Mouse (Mus musculus) left cerebral cortex, adult 8-10 months (tissue): Measurements from ENCODE around the gene Pigt. TPM values are rescaled to one million over a fixed set of nuclear protein-coding genes. Genes with fewer than 3 reads are reported as not detected.

Experiments used
- DNase-seq, 2 experiments: peaks; one replicate each; pipeline ENCODE4 v3.0.0; 2022; ENCODE audit warnings: low spot score in 2 of 2
- total RNA-seq, 4 experiments: library from RNA; stranded (reverse); gene quantifications; 2 replicates each; pipeline ENCODE4 v1.2.4; 2022

Gene Pigt
- total RNA-seq, 4 experiments from 2014 or later: 84.0 to 97.2 (median 89.5) TPM

DNA sequence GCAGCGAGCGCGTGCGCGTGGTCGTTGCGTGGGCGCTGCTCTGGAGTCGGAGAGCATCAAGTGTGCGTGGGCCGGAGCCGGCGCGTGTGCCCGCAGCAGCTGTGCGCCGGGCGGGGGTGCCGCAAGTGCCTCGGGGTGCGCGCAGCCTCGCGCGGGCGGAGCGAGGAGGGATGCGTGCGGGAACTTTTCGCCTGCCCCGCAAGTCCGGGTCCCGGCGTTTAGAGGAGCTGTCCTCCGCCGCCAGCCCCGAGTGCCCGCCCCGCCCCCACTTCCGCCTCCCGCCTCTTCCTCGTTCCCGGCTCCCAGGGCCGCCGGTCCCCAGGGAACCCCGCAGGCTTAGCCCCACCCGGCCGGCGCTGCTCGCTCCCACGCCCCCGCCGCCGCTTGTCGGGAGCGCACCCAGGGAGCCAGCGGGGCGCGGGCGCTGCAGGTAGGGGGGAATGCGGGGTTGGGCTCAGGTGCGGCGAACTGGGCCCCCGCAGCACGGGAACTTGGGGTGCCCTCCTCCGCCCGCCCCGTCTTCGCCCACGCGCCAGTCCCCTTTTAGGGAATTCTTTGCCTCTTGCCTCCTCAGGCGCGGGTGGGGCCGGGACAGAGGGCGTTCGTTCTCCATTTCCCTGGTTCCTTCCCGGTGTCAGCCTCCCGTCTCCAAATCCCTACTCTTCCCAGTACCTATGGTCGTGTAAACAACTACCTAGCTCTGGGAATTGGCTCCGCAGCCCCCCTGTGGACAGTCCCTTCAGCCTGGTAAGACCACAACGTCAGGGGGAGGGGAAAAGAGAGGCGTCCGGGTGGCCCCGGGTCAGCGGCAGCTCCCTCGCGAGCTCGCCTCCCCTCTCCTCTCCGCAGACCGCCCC lies 10.8 kb upstream of the Pigt start:
- DNase-seq: peak; percentile 64 to 89

DNA sequence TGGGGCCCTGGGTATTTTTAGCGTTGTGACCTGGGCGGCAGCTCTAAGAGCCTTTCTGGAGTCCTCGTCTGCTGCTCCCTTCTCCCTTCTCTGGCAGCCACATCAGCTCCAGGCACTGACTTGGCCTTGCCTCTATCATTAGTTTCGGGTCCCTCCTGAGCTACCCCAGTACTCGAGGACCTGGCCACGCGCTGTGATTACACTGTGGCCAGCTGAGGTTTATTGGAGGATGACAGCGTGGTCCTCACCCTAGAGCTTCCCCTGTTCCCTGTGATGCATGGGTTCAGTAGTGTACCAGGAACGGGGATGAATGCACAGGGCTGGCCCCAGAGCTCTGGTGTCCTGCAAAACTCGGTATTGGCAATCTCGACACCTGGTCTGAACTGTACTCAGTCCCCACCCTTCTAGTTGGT lies 10.2 kb upstream of the Pigt start:
- peak in 1 of 2 experiments; percentile 28 for DNase-seq

DNA sequence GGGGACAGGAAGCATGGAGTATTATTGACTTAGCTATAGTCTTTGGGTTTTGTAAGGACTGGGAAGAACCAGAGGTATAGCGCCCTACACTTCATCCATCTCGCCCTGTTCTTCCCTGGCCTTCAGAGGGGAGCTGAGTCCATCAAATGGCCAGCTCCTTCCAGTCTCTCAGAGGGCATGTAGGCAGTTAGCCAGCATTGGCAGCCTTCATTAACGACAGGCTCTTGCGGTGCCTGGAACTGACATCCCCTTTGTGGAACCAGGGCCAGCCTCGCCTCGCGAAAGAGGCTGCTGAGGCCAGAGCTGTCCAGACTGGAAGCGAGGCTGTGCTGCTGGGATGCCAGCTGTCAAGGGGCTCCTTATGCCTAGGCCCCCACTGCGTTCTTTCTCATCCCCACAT lies 9.5 kb upstream of the Pigt start:
- DNase-seq: peak; percentile 52 to 68

DNA sequence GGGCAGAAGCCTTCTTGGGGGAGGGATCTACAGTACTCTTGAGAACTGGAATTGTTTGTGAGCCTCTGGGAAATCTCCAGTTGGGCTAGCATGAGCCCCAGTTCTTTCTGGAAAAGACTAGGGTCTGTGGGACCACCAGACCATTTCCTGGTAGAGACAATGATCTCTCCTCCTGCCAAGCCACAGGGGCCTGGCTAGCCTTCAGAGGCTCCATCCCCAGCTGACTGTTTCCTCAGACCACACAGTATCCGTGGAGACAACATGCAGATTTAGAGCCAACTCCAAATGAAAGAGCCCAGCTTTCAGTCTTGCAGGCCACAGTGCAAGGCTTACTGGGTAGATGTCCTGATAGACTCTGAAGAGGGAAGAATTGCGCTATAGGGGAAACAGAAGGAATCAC lies 3.2 kb upstream of the Pigt start:
- no peak for DNase-seq

DNA sequence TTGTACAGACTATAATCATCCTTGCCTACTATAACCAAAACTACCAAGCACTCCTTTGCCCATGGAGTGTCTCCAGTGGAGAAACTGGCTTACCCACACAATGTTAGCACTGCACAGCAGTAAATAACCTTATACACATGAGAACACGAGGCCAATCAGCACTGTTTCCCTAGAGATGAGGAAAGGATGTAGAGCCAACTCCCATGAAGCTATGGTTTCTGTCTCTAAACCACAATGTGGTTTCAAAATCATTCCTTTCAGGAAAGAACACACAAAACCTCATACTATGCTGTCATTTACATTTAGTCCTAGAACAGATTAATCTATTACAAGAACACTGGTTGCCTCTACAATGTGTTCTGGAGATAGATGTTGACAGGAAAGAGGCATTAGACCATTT lies 989 bp upstream of the Pigt start:
- no peak for DNase-seq

DNA sequence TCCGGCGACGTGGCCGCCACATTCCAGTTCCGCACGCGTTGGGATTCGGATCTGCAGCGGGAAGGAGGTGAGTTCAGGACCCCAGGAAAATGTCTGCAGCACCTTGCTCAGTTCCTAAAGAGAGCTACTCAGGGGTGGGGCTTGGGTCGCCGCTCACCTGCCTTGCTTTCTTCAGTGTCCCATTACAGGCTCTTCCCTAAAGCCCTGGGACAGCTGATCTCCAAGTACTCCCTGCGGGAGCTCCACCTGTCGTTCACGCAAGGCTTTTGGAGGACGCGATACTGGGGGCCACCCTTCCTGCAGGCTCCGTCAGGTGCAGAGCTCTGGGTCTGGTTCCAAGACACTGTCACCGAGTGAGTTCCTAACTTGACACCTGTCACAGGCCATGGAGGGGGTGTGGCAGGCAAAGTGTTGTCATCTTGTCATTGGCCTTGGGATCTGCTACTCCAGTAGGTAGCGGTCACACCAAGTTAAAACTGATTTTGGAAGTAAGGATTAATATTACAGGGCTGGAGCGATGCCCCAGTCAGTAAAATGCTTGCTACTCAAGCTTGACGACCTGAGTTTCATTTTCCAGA lies 460 bp downstream of the Pigt start:
- no peak for DNase-seq

DNA sequence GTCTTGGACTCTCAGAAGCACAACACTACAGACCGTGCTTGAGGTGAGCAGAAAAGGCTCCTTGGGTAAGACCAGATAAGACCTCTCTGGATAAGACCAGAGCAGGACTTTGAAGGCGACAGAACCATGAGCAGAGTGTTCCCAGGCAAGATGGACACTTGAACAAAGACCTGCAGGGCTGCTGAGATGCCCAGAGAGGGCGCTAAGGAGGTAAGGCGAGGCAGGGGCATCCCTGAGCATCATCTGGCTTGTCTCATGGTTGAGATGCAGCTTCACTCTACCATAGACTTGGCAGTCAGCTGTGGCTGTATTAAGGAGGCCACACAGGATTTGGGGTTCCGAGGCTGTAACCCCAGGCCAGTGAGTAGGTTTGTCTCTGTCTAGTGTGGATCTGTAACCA lies 2.0 kb downstream of the Pigt start:
- DNase-seq: no peak

DNA sequence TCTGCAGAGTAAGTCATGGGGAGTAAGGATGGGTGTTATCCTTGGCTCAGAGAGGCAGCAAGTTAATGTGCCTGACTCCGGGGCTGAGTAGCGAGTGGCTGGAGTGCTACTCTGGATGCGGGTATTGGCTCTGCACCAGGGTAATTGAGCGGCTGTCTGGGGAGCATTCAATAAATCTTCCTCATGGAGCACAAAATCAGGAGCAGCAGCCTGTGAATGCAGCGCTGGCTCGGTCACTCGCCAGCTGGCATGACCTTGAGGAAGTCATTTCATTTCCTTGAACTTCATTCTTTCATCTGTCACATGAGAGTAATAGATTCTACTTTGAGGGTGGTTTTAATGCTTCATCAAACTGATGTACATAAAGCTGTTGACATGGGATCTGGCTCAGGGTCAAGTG lies 3.2 kb downstream of the Pigt start:
- no peak for DNase-seq

DNA sequence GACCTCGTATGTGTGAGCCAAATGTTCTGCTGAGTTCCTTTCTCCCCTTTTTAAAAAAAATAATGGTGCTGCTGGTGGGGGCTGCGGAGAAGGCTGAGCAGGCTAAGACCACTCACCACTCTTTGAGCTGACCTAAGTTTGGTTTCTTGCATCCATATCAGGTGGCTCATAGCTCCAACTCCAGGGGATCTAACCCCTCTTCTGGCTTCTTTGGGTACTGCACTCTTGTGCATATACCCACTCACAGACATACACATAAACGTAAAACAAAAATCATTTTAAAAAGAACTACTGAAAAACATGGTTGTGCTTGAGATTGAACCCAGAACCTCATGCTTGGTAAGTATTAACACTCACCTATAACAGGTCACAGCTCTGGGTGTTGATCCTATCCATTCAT lies 7.6 kb downstream of the Pigt start:
- no peak for DNase-seq

DNA sequence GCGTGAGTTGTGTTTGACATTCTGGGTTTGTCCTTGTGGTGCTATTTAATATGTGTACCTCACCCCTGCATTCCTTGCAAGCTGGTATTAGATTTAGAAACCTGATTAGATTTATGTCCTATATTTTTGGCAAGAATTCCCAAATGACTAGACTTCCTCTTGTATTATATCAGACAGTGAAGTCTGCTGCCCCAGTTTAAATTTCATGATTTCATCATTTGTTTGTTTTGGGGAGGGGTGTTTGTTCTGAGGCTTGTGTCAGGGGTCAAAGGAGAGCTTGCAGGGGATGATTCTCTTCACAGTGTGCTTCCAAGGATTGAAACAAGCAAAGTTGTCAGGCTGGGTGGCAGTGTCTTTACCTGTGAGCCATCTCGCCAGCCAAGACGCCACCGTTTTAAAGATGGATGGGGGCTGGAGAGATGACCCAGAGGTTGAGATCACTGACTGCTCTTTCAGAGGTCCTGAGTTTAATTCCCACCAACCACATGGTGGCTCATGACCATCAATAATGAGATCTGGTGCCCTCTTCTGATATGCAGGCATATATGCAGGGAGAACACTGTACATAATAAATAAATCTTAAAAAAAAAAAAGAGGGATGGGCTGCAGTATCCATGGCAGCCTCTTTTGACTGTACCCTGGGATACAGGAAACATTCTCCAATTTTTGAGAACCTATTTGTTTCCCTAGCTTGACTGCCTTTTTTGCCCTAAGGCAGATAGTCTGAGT lies 8.5 kb downstream of the Pigt start:
- DNase-seq: no peak

DNA sequence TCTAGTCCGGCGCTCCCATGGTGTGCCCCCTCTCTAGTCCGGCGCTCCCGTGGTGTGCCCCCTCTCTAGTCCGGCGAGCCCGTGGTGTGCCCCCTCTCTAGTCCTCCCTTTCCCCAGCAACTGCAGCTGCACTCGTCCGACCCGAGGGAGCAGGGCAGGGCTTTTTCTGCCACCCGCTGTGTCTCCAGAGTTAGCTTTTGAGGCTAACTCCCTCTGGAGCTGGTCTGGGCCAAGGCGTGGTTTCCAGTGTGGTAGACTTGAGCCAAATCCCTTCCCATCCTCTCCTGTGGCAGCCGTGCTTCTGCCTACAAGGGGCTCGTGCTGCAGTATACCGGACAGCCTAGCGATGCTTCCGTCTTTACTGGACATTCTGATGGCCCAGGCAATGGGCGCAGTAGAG lies 10.5 kb downstream of the Pigt start:
- no peak for DNase-seq

DNA sequence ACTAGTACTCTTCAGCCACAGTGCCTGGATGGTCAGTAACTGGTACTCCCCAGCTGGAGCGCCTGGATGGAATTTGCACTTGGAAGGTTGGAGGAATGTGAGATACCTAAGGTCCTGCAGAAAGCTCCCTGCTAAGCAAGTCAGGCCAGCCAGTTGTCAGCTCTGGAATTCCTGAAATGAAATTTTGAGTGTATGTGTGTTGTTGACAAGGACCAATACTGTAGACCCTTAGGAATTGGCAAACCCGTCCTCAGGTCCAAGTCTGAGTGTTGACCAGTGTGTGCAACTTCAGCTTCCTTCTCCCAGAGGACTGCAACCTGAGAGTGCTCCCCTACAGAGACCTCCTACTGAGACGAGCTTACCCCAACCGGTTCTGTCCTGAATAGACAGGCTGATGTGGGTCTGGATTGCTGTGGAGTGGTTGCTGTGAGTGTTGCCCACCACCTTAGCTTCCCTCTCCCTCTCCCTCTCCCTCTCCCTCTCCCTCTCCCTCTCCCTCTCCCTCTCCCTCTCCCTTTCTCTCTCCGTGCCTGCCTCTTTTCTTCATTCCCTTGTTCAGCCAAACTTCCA lies 13.4 kb downstream of the Pigt start:
- no peak for DNase-seq

DNA sequence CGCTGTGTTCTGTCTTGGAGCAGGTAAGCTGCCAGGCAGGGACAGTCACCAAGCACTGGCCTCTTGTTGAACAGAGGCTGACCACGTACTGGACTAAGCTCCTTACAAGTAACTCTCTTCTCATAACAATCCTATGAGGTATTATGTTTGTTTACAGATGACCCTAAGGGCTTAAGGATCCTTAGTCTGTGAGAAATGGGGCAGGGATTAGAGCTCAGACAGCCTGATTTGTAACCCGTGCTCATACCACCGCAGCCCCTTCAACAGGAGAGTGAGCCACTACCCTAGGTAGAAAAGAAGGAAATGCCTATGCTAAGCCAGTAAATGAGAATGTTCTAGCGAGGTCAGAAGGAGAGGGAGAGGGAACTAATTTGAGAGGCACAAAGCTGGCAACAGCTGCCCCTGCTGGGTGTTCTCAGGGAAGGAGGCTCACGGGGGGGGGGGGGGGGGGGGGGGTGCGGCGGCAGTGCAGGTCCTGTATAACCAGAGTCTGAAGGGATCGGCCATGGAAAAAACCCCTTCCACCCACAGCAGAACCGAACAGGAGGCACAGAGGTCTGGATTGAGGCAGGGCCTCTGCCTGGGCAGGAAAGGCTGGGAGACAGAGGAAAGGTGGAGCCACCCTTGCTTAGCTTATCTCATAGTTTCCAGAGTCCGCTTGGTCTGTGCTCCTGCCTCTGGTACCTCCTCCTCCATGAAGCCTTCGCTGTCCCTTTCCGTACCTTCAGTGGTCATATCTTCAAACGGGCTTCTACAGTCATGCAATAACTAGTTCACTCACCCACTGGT lies 15.0 kb downstream of the Pigt start:
- no peak for DNase-seq

DNA sequence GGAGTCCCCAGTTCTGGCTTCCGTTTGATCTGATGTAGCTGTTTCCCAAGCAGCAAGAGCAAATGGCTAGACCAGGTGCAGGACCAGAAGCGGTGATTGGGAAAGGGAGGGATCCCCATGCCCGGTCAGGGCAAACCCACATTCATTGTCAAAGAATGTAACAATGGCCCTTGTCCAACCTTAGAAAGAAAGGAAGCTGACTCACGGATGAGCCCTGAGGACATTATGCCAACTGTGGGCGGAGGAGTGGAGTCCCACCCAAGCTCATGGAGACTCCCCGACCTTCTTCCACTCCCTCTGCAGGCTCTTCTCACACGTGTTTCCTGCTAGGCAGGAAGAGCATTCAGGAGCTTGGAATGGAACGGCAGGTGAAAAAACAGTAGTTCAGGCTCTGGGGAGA lies 16.1 kb downstream of the Pigt start:
- DNase-seq: no peak

DNA sequence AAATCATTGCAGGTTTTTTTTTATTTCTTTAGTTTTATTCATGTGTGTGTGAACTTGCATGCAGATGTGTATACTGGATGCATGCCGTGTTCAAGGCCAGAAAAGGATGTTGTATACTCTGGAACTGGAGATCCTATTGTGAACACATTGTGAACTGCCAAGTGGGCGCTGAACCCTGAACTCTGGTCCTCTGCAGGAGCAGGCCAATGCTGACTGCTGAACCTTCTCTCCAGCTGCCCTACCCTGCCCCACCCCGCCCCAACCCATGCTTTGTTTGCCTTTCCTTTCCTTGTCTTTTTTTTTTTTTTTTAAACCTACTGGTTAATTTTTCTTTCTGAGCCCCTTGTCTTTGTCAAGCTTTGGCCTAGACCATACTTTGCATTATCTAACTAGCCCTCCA lies 17.6 kb downstream of the Pigt start:
- DNase-seq: no peak

DNA sequence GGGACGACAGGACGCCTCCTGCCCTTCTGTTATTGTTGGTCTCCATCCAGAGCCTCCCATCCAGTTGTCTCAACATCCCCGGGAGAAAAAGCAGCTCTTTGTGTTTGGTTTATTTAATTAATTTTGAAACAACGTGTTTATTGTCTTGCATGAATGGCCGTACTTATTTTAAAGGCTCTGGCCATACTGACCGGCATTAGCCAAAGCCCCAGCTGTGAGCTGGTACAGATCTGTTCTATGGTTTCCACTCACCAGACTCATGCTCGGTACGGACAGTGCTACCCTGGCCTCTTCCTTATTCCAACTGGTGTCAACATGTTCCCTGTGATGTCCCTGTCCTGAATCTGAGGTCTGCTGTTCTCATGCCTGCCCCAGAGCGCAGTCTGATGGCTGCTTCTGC lies 18.6 kb downstream of the Pigt start:
- DNase-seq: no peak

DNA sequence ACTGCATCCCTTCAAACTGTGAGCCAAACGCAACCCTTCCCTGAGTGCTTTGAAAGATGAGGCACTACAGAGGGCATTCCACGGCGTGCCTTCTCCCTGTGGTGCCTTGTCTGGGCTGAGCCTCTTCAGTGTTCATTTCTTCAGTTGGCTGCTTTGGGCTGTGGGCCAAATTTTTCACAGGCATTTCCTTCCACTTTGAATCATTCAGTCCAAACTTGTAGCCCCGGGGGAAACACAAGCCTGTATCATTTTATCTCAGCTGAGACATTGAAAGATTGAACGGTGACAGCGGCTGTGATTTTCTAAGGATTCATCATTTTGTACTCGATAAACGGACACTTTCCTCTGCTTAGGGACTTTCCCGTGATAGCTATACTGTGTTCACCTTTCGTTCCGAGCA lies 19.3 kb downstream of the Pigt start:
- no peak for DNase-seq

DNA sequence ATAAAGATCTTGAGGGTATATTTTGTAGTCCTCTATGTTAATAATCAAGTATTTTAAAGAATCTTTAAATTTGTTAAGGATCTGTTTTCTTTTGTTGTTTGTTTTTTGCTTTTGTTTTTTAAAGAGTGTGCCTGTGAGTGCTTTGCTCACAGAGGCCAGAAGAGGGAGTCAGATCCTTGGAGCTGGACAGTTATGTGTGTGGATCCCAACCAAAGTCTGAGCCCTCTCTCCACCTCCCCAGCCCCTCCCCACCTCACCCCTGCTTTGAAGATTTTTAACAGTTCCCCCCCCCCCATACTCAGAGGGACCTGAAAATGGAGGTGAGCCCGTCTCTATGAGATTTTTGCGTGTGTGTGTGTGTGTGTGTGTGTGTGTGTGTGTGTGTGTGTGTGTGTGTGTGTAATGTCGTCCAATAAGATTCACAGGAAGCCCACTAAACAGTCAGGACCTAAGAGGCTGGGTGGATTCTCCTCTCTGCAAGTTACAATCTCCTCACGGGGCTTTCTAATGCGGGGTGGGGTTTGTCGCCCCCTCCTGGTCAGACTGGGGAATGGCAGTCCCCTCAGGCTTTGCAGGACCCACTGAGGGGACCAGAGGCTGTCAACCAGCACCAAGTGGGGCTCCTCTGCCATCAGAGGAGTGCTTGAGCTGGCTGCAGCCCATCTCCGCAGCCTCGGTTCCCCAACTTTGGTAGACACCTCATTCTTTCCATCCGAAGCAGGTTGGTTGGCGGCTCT lies 20.3 kb downstream of the Pigt start:
- DNase-seq: no peak

DNA sequence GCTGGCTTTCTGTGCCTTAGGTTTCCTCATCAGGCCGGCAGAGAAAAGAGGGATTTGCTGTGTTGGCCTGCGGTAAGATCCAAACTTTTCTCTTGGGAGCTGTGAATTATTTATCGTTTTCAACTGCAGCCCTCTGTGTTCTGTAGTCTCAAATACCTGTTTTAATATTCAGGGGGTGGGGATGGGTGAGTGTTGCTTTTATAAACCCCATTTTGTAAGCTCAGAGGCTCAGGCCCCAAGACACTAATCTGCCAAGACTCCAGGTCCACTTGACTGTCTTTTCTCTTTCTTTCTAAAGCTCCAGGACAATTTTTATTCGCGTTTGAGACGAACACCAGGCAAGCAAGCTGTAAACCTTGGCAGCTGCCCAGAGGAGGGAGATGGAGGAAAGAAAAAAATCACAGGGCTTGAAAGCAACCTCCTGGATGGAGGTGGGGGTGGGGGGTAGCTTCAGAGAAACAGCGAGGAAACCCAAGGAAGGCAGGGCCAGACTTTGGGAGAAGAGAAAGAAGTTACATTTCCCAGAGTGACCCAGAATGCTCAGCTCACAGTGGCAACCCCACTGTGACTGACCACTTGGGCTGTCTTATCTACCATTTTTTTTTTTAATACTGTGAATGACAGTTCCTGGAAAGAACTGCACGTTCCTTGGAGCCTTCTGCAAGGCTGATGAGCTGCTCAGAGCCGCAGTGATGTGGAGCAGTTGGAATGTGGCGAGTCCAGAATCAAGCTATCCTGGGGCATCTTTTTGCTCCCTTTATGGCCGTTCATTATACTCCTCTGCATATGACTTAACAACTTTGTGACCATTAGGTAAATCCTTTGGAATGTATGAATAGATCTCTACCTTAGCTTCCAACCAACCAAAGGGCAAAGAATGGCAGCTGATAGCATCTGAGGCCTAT lies 21.2 kb downstream of the Pigt start:
- no peak for DNase-seq

DNA sequence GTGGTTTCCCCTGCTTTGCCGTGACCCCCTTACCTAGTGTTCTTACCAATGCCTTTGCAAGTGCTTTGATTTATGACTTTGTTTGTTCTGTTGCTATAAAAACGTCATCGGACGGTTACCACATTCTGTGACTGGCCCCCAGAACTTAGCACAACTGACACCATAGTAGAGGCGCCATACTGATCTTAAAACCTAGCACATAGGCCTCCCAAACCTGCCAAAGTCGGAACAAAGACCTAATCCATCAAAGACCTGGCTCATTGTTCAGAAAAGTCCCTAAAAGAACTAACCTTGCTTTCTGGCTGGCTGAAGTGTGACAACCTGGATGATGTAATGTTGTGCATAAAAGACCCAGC lies 21.8 kb downstream of the Pigt start:
- no peak for DNase-seq
